Mouse (Mus musculus): ENCODE data around the gene Gm16405. TPM values are rescaled to one million over a fixed set of nuclear protein-coding genes. Genes with fewer than 3 reads are reported as not detected.

Gm16405 gene
- total RNA-seq (2023): not detected

DNA sequence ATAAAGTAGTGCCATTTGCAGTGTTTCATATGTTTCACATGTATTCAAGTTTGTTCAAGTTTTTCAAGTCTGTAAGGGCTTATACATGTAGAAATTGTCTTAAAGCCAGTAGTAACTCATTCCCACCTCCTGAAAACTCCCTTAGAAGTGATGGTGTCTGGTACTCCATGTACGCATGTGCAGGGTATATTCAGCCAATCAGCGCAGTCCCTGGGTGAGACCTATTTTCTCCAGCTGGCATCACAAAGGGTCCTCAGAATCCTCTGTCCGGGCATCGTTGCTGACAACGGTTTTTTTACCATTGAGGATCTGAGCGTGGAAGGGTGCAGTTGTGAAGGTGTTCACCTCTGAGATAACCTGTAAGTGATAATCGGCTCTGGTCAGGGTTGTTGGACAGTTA lies at the start of gene Gm16405:
Gm16405 (plus strand) TSS at position 301 of the 400 bp plus-strand sequence.

Other genes starting within 250 kb of the Gm16405 start
- not detected for gene Gm16430, start 91.0 kb downstream of the Gm16405 start, total RNA-seq (2023)

Measured in neutrophil, adult 83 days (primary cell).